Mouse (Mus musculus) liver, embryonic 14.5 days (tissue): ENCODE measurements around the gene Pcnt. TPM values are rescaled to one million over a fixed set of nuclear protein-coding genes. Genes with fewer than 3 reads are reported as not detected.

ENCODE experiments used
- ATAC-seq: fragments of 200-750 bp; cut with Nextera tagmentation; 2 replicates; pipeline ENCODE4 v1.8.0; 2017; ENCODE audit warnings: moderate number of reproducible peaks, mild to moderate bottlenecking, moderate library complexity; ENCODE audit not compliant: insufficient read depth
- DNase-seq, 3 experiments: peaks; one replicate each; pipeline ENCODE4 v3.0.0-alpha.2; 2012 to 2013; ENCODE audit warnings: low read depth in 3 of 3, low spot score in 3 of 3
- H3K27ac ChIP-seq: fragments of 300-500 bp; sonication (generic); 2 replicates; pipeline ENCODE4 v1.5.1; 2014; ENCODE audit warnings: moderate library complexity, mild to moderate bottlenecking, control low read depth, inconsistent platforms
- H3K27me3 ChIP-seq: fragments of 300-500 bp; sonication (generic); 2 replicates; pipeline ENCODE4 v1.6.1; 2014; ENCODE audit warnings: mild to moderate bottlenecking, low read length, moderate library complexity; ENCODE audit not compliant: control insufficient read depth, insufficient read depth
- H3K36me3 ChIP-seq: fragments of 300-500 bp; sonication (generic); replicated peaks from 2 replicates; pipeline ENCODE4 v1.6.1; 2014; ENCODE audit warnings: low read depth; ENCODE audit not compliant: control insufficient read depth, insufficient read depth
- H3K4me1 ChIP-seq, 2 experiments: fragments of 200-500 bp in 1 of 2; fragments of 300-500 bp in 1 of 2; sonication (generic) in 1 of 2; replicated peaks; 2 replicates each; pipeline ENCODE4 v1.6.1; 2012 to 2014; ENCODE audit warnings: antibody characterized with exemption in 1 of 2, inconsistent platforms in 1 of 2, low read length in 1 of 2; ENCODE audit not compliant: control insufficient read depth in 2 of 2, insufficient read depth in 2 of 2
- H3K4me2 ChIP-seq: fragments of 300-500 bp; sonication (generic); 2 replicates; pipeline ENCODE4 v1.6.1; 2014; ENCODE audit warnings: low read depth, mild to moderate bottlenecking, control low read depth, moderate library complexity
- H3K4me3 ChIP-seq, 2 experiments: fragments of 200-500 bp in 1 of 2; fragments of 300-500 bp in 1 of 2; sonication (generic) in 1 of 2; 2 replicates each; pipeline ENCODE4 v1.5.1; 2012 to 2014; ENCODE audit warnings: low read depth in 2 of 2, low read length in 2 of 2, mild to moderate bottlenecking in 2 of 2, control low read depth in 1 of 2, inconsistent platforms in 1 of 2, moderate library complexity in 1 of 2; ENCODE audit not compliant: insufficient read depth in 1 of 2
- H3K9ac ChIP-seq: fragments of 300-500 bp; sonication (generic); replicated peaks from 2 replicates; pipeline ENCODE4 v1.6.1; 2014; ENCODE audit warnings: mild to moderate bottlenecking, control low read depth, moderate library complexity
- H3K9me3 ChIP-seq: fragments of 300-500 bp; sonication (generic); 2 replicates; pipeline ENCODE4 v1.6.1; 2016; ENCODE audit warnings: low read length, mixed read lengths; ENCODE audit not compliant: control insufficient read depth
- CTCF ChIP-seq: IDR thresholded peaks from 2 replicates; pipeline ENCODE4 v1.5.1; 2016; ENCODE audit warnings: antibody characterized with exemption, low read depth, control low read depth
- EP300 ChIP-seq: IDR thresholded peaks from 2 replicates; pipeline ENCODE4 v1.6.1; 2016; ENCODE audit warnings: antibody characterized with exemption, low read depth
- WGBS: fragments of 180-500 bp; shearing (Covaris S2); extraction: QIAGEN DNeasy Blood & Tissue Kit; methylation state at CpG from one replicate; pipeline ENCODE4 v1.1.7; 2014; ENCODE audit not compliant: insufficient replicate concordance; 5-methylcytosine and 5-hydroxymethylcytosine counted together
- polyA plus RNA-seq, 2 experiments: library from polyadenylated mRNA; depleted of rRNA in 1 of 2; stranded (reverse) in 1 of 2; unstranded in 1 of 2; fragments of >200 nt; fragmentation: Nextera tagmentation in 1 of 2; extraction: Ambion mirVana in 1 of 2; gene quantifications; 2 replicates each; pipeline versions ENCODE4 v1.2.1 to v1.2.3; 2012 to 2014

The Pcnt gene
- polyA plus RNA-seq, 2 experiments = 9.3 to 19.9 TPM

GRCm38 (mm10) chr10:76440281-76440680, 2.3 kb downstream of the Pcnt start, which contains the start of gene AC141477.1:
TSS of gene AC141477.1 (minus strand) at chr10:76440444.
- Histone ChIP-seq H3K4me2 (peak within 1 kb of the TSS; percentile 86), H3K4me3 (peak within 1 kb of the TSS; percentile 83 to 88; a peak in 3 of 4 replicates), H3K36me3 (peaks cover 43% of the 10 kb centered on the region), H3K4me1 (peaks cover 13 to 16% of the 10 kb centered on the region in 2 experiments), H3K9ac (no peak within 1 kb of the TSS), H3K27ac (no peak within 1 kb of the TSS), H3K9me3 (no peaks in the 10 kb centered on the region), H3K27me3 (no peaks in the 10 kb centered on the region)
- WGBS = 92% methylated on average over 17 of the region's 17 CpGs
- ATAC-seq (no peak), DNase-seq (no peak)
- TF ChIP-seq CTCF (no peak), EP300 (no peak)

- Histone ChIP-seq H3K27me3 (no peaks in the 10 kb centered on the region), H3K9me3 (no peaks in the 10 kb centered on the region), H3K9ac (no peak overlapping the region), H3K4me2 (no peak overlapping the region), H3K27ac (no peak overlapping the region), H3K4me1 (peaks cover 13 to 16% of the 10 kb centered on the region in 2 experiments), H3K4me3 (no peak overlapping the region), H3K36me3 (peaks cover 53% of the 10 kb centered on the region)
- 85% methylated on average over 9 of the region's 9 CpGs for WGBS
- ATAC-seq (no peak), DNase-seq (no peak)
- TF ChIP-seq EP300 = no peak
- TF ChIP-seq CTCF = no peak
Measured at GRCm38 (mm10) chr10:76439107-76439890, 3.3 kb downstream of the Pcnt start.

DNA sequence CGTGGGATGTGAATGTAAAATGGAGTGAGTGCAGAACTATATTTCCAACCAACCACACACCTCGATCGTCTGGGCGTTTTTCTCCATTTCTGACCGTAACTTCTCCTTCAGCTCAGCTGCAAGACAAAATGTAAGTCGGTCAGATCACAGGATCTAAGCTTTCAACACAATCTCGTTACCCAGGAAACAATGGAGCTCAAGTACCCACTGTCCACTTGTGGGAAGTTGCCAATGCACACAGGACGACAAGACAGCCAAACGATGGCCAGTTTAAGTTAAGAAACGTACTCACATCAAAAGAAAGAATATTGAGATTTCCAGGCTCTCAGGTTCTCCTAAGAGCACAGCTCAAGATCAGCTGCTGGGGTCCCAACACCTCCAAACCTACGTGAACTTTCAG, 8.7 kb downstream of the Pcnt start:
- Histone ChIP-seq H3K9me3 (no peaks in the 10 kb centered on the region), H3K4me3 (no peak overlapping the region), H3K4me2 (no peak overlapping the region), H3K4me1 (no peaks in the 10 kb centered on the region), H3K27ac (no peak overlapping the region), H3K9ac (no peak overlapping the region), H3K27me3 (no peaks in the 10 kb centered on the region), H3K36me3 (peaks cover 77% of the 10 kb centered on the region)
- TF ChIP-seq EP300 = no peak
- TF ChIP-seq CTCF = no peak
- WGBS = 80% methylated on average over 11 of the region's 11 CpGs
- DNase-seq (no peak), ATAC-seq (no peak)

DNA sequence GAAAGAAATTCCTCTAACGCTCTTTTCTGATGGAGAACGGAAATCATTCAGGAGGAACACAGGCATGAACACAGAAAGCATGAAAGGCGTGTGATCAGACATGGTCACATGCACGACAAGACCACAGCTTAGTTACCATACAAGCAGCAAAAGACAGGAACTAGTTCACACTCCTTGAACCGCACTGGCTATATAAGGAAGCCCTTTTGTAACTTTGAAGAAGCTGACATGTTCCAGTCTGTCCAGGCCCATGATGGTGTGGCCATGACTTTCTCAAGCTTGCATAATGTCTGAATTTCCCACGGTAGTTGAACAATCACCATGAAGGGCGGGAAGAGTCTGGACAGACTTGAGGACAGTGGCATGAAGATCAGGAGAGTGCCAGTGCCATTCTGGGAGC, 16.9 kb downstream of the Pcnt start:
- WGBS = 85% methylated on average over 7 of the region's 7 CpGs
- DNase-seq (no peak), ATAC-seq (no peak)
- H3K27me3 ChIP-seq = no peaks in the 10 kb centered on the region
- H3K9ac ChIP-seq = no peak overlapping the region
- H3K27ac ChIP-seq = no peak overlapping the region
- H3K4me1 ChIP-seq = no peaks in the 10 kb centered on the region
- no peaks in the 10 kb centered on the region for H3K9me3 ChIP-seq
- no peak overlapping the region for H3K4me3 ChIP-seq
- H3K4me2 ChIP-seq = no peak overlapping the region
- no peak for TF ChIP-seq CTCF
- TF ChIP-seq EP300 = no peak
- H3K36me3 ChIP-seq = peaks cover 70% of the 10 kb centered on the region

DNA sequence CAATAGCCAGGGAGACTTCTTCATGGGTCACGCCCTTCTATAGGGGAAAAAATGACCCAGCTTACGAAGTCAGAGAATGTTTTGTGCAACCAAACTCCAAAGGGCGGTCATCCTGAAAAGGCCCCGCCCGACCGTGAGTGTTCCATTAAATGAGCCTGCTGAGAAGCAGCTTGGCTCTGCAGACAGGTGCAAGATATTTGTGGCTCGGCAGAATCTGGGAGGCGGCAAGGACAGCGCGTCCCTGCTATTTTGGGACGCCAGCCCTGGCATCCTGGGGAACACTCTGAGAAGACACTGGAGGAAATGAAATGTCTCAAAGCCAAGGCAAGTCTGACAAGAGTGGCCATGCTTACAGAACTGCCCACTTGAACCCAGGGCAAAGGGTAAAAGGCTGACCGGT, 25.8 kb downstream of the Pcnt start:
- H3K27ac ChIP-seq = no peak overlapping the region
- TF ChIP-seq EP300 (no peak), CTCF (no peak)
- no peaks in the 10 kb centered on the region for H3K27me3 ChIP-seq
- peaks cover 70% of the 10 kb centered on the region for H3K36me3 ChIP-seq
- no peak overlapping the region for H3K9ac ChIP-seq
- H3K4me1 ChIP-seq = no peaks in the 10 kb centered on the region
- DNase-seq = no peak
- WGBS = 89% methylated on average over 12 of the region's 12 CpGs
- no peaks in the 10 kb centered on the region for H3K9me3 ChIP-seq
- no peak overlapping the region for H3K4me3 ChIP-seq
- no peak overlapping the region for H3K4me2 ChIP-seq
- no peak for ATAC-seq
